Mouse (Mus musculus) gastrocnemius, postnatal 14 days (tissue): Measurements from ENCODE around the gene Fancd2. TPM values are rescaled to one million over a fixed set of nuclear protein-coding genes. Genes with fewer than 3 reads are reported as not detected.

ENCODE experiments used
- DNase-seq: peaks from one replicate; pipeline ENCODE4 v3.0.0; 2021; ENCODE audit warnings: mixed read lengths
- intact Hi-C: fragments of 180-260 bp; cut with DNase I; formaldehyde crosslinking; loops from one replicate; pipeline ENCODE4 v1.15.1; 2025; ENCODE audit warnings: low total_unique reads
- total RNA-seq, 2 experiments: library from RNA; stranded (reverse); gene quantifications; 2 replicates each; pipeline ENCODE4 v1.2.3; 2021

Fancd2 gene
- total RNA-seq, 2 experiments from 2014 or later = 1.3 to 1.8 TPM

GRCm38 (mm10) chr6:113517434-113518080, 13.9 kb upstream of the Fancd2 start:
- DNase-seq = no peak
- intact Hi-C loops = no loop called here

GRCm38 (mm10) chr6:113522310-113522709, 9.2 kb upstream of the Fancd2 start:
- intact Hi-C loops = no loop called here

GRCm38 (mm10) chr6:113523420-113523819, 8.1 kb upstream of the Fancd2 start:
- DNase-seq = no peak
- intact Hi-C loops = no loop called here

More at GRCm38 (mm10) chr6:113522310-113522709, 9.2 kb upstream of the Fancd2 start:
- no peak for DNase-seq

GRCm38 (mm10) chr6:113531840-113532404, 440 bp downstream of the Fancd2 start:
- intact Hi-C loops = no loop called here
- DNase-seq = no peak

GRCm38 (mm10) chr6:113534886-113535285, 3.4 kb downstream of the Fancd2 start:
- intact Hi-C loops = no loop called here
- no peak for DNase-seq

GRCm38 (mm10) chr6:113541610-113542009, 10.1 kb downstream of the Fancd2 start:
- DNase-seq = no peak
- intact Hi-C loops = no loop called here

- no peak for DNase-seq
- intact Hi-C loops = no loop called here
Measured at GRCm38 (mm10) chr6:113543906-113544481, 12.5 kb downstream of the Fancd2 start.

GRCm38 (mm10) chr6:113559736-113560135, 28.3 kb downstream of the Fancd2 start:
- DNase-seq = no peak
- intact Hi-C loops = no loop called here

GRCm38 (mm10) chr6:113564557-113564956, 33.1 kb downstream of the Fancd2 start:
- intact Hi-C loops = no loop called here

GRCm38 (mm10) chr6:113576044-113576443, 44.6 kb downstream of the Fancd2 start:
- intact Hi-C loops = no loop called here
- DNase-seq = no peak

More at GRCm38 (mm10) chr6:113564557-113564956, 33.1 kb downstream of the Fancd2 start:
- DNase-seq = no peak

- intact Hi-C loops = no loop called here
- DNase-seq = no peak
Measured at GRCm38 (mm10) chr6:113579306-113579705, 47.8 kb downstream of the Fancd2 start.

- intact Hi-C loops = no loop called here
Measured at GRCm38 (mm10) chr6:113583023-113583422, 51.5 kb downstream of the Fancd2 start.

GRCm38 (mm10) chr6:113585065-113585464, 53.6 kb downstream of the Fancd2 start:
- intact Hi-C loops = no loop called here
- no peak for DNase-seq

More at GRCm38 (mm10) chr6:113583023-113583422, 51.5 kb downstream of the Fancd2 start:
- no peak for DNase-seq

GRCm38 (mm10) chr6:113586466-113587183, 55.1 kb downstream of the Fancd2 start:
- intact Hi-C loops = no loop called here

GRCm38 (mm10) chr6:113592637-113593036, 61.2 kb downstream of the Fancd2 start:
- intact Hi-C loops = no loop called here
- DNase-seq = no peak

More at GRCm38 (mm10) chr6:113586466-113587183, 55.1 kb downstream of the Fancd2 start:
- DNase-seq = no peak

- DNase-seq = no peak
- intact Hi-C loops = no loop called here
Measured at GRCm38 (mm10) chr6:113597945-113598344, 66.5 kb downstream of the Fancd2 start.

- intact Hi-C loops = no loop called here
- DNase-seq = no peak
Measured at GRCm38 (mm10) chr6:113599833-113600232, 68.4 kb downstream of the Fancd2 start.

GRCm38 (mm10) chr6:113600543-113601139, 69.2 kb downstream of the Fancd2 start, which contains the start of gene Fancd2os:
TSS of gene Fancd2os (minus strand) at chr6:113600715.
- DNase-seq = no peak
- intact Hi-C loops = no loop called here

- DNase-seq = no peak
- intact Hi-C loops = no loop called here
Measured at GRCm38 (mm10) chr6:113602821-113603220, 71.3 kb downstream of the Fancd2 start.

- intact Hi-C loops = no loop called here
- no peak for DNase-seq
Measured at GRCm38 (mm10) chr6:113603993-113604392, 72.5 kb downstream of the Fancd2 start.
